Mouse (Mus musculus): ENCODE data around the gene Rbm14. TPM values are rescaled to one million over a fixed set of nuclear protein-coding genes. Genes with fewer than 3 reads are reported as not detected.

Rbm14 gene
- polyA plus RNA-seq (2012; rRNA removed), result 28.7 and 36.8 TPM in 2 replicates

- Histone ChIP-seq H3K27ac (ENCODE audit: insufficient read depth, low read depth, low read length) (peak within 1 kb of the TSS; percentile 91), H3K27me3 (replicated peaks; ENCODE audit: control insufficient read depth, insufficient read depth, low read length) (no peaks in the 10 kb centered on the region), H3K36me3 (ENCODE audit: control insufficient read depth, insufficient read depth, low read length) (no peaks in the 10 kb centered on the region), H3K4me3 (ENCODE audit: insufficient read depth, low read depth, low read length) (peak within 1 kb of the TSS; percentile 75), H3K4me1 (ENCODE audit: control insufficient read depth, insufficient read depth, low read length) (peaks cover 11% of the 10 kb centered on the region; the same call in 1 of the 2 replicates)
- no peak for TF ChIP-seq CTCF (conservative IDR thresholded peaks at IDR 0.05; ENCODE audit: insufficient read depth, insufficient read length, low read depth, low read length)
- peak; percentile 97 for TF ChIP-seq POLR2A (IDR thresholded peaks at IDR 0.05; ENCODE audit: low read depth, low read length)
- WGBS, result under 1% methylated on average over 83 of the region's 83 CpGs
- DNase-seq, result peak; percentile 100
Observed at GRCm38 (mm10) chr19:4811063-4811908, at the start of gene Rbm14, which contains the start of gene Gm21992. Gene Rbm14 (minus strand): TSS chr19:4811634. Gene Gm21992 (minus strand): TSS chr19:4811612.

GRCm38 (mm10) chr19:4859081-4859480 is 47.6 kb upstream of the Rbm14 start:
- no peak for TF ChIP-seq CTCF (conservative IDR thresholded peaks at IDR 0.05; ENCODE audit: insufficient read depth, insufficient read length, low read depth, low read length)
- TF ChIP-seq POLR2A (IDR thresholded peaks at IDR 0.05; ENCODE audit: low read depth, low read length), result no peak
- Histone ChIP-seq H3K4me3 (ENCODE audit: insufficient read depth, low read depth, low read length) (no peak overlapping the region), H3K27me3 (replicated peaks; ENCODE audit: control insufficient read depth, insufficient read depth, low read length) (no peaks in the 10 kb centered on the region), H3K36me3 (ENCODE audit: control insufficient read depth, insufficient read depth, low read length) (no peaks in the 10 kb centered on the region; the same call in 1 of the 2 replicates), H3K27ac (ENCODE audit: insufficient read depth, low read depth, low read length) (no peak overlapping the region), H3K4me1 (ENCODE audit: control insufficient read depth, insufficient read depth, low read length) (peaks cover 10% of the 10 kb centered on the region; the same call in 1 of the 2 replicates)
- 74% methylated on average over 6 of the region's 6 CpGs for WGBS
- no peak for DNase-seq

GRCm38 (mm10) chr19:4855951-4856350 is 44.5 kb upstream of the Rbm14 start:
- Histone ChIP-seq H3K4me3 (ENCODE audit: insufficient read depth, low read depth, low read length) (peak overlapping the region; percentile 71; the same call in 1 of the 2 replicates), H3K27ac (ENCODE audit: insufficient read depth, low read depth, low read length) (no peak overlapping the region), H3K36me3 (ENCODE audit: control insufficient read depth, insufficient read depth, low read length) (no peaks in the 10 kb centered on the region; the same call in 1 of the 2 replicates), H3K4me1 (ENCODE audit: control insufficient read depth, insufficient read depth, low read length) (peaks cover 10% of the 10 kb centered on the region; the same call in 1 of the 2 replicates), H3K27me3 (replicated peaks; ENCODE audit: control insufficient read depth, insufficient read depth, low read length) (no peaks in the 10 kb centered on the region)
- TF ChIP-seq POLR2A (IDR thresholded peaks at IDR 0.05; ENCODE audit: low read depth, low read length), result no peak
- DNase-seq, result no peak
- 83% methylated on average over 4 of the region's 4 CpGs for WGBS

GRCm38 (mm10) chr19:4855470-4855820 is 44.0 kb upstream of the Rbm14 start:
- Histone ChIP-seq H3K4me3 (ENCODE audit: insufficient read depth, low read depth, low read length) (peak overlapping the region; percentile 71), H3K36me3 (ENCODE audit: control insufficient read depth, insufficient read depth, low read length) (no peaks in the 10 kb centered on the region; the same call in 1 of the 2 replicates), H3K27ac (ENCODE audit: insufficient read depth, low read depth, low read length) (peak overlapping the region; percentile 37), H3K27me3 (replicated peaks; ENCODE audit: control insufficient read depth, insufficient read depth, low read length) (no peaks in the 10 kb centered on the region), H3K4me1 (ENCODE audit: control insufficient read depth, insufficient read depth, low read length) (peaks cover 10% of the 10 kb centered on the region; the same call in 1 of the 2 replicates)
- DNase-seq, result no peak
- 3% methylated on average over 14 of the region's 14 CpGs for WGBS
- TF ChIP-seq CTCF (conservative IDR thresholded peaks at IDR 0.05; ENCODE audit: insufficient read depth, insufficient read length, low read depth, low read length), result no peak
- TF ChIP-seq POLR2A (IDR thresholded peaks at IDR 0.05; ENCODE audit: low read depth, low read length), result no peak

- Histone ChIP-seq H3K4me3 (ENCODE audit: insufficient read depth, low read depth, low read length) (peak within 1 kb of the TSS; percentile 71), H3K4me1 (ENCODE audit: control insufficient read depth, insufficient read depth, low read length) (peaks cover 10% of the 10 kb centered on the region; the same call in 1 of the 2 replicates), H3K27me3 (replicated peaks; ENCODE audit: control insufficient read depth, insufficient read depth, low read length) (no peaks in the 10 kb centered on the region), H3K36me3 (ENCODE audit: control insufficient read depth, insufficient read depth, low read length) (no peaks in the 10 kb centered on the region), H3K27ac (ENCODE audit: insufficient read depth, low read depth, low read length) (peak within 1 kb of the TSS; percentile 37)
- WGBS, result 3% methylated on average over 45 of the region's 45 CpGs
- peak; percentile 97 for DNase-seq
- TF ChIP-seq CTCF (conservative IDR thresholded peaks at IDR 0.05; ENCODE audit: insufficient read depth, insufficient read length, low read depth, low read length) (no peak), POLR2A (IDR thresholded peaks at IDR 0.05; ENCODE audit: low read depth, low read length) (peak; percentile 36)
Observed at GRCm38 (mm10) chr19:4854552-4855469, 43.4 kb upstream of the Rbm14 start, which contains the start of gene Ctsf. Gene Ctsf (plus strand): TSS chr19:4855130.

GRCm38 (mm10) chr19:4850281-4850680 is 38.8 kb upstream of the Rbm14 start:
- no peak overlapping the region for H3K27ac ChIP-seq (ENCODE audit: insufficient read depth, low read depth, low read length)
- 59% methylated on average over 5 of the region's 5 CpGs for WGBS

More at GRCm38 (mm10) chr19:4850281-4850680, 38.8 kb upstream of the Rbm14 start:
- DNase-seq, result no peak
- no peak for TF ChIP-seq POLR2A (IDR thresholded peaks at IDR 0.05; ENCODE audit: low read depth, low read length)
- no peak for TF ChIP-seq CTCF (conservative IDR thresholded peaks at IDR 0.05; ENCODE audit: insufficient read depth, insufficient read length, low read depth, low read length)
- Histone ChIP-seq H3K36me3 (ENCODE audit: control insufficient read depth, insufficient read depth, low read length) (no peaks in the 10 kb centered on the region), H3K27me3 (replicated peaks; ENCODE audit: control insufficient read depth, insufficient read depth, low read length) (no peaks in the 10 kb centered on the region), H3K4me3 (ENCODE audit: insufficient read depth, low read depth, low read length) (no peak overlapping the region), H3K4me1 (ENCODE audit: control insufficient read depth, insufficient read depth, low read length) (peaks cover 4% of the 10 kb centered on the region; the same call in 1 of the 2 replicates)

Data from kidney, adult 2 months (tissue).